Mouse (Mus musculus): ENCODE results near the gene Olfr65. TPM values are rescaled to one million over a fixed set of nuclear protein-coding genes. Genes with fewer than 3 reads are reported as not detected.

The Olfr65 gene
- polyA plus RNA-seq, 1 experiment from 2014 or later = not detected

- no peak overlapping the region for H3K9ac ChIP-seq
- H3K4me2 ChIP-seq (replicated peaks) = no peak overlapping the region
- ATAC-seq (ENCODE audit: low FRiP score) = no peak
- 44% methylated on average over 8 of the region's 8 CpGs for WGBS
- H3K4me1 ChIP-seq = no peaks in the 10 kb centered on the region
- no peak overlapping the region for H3K4me3 ChIP-seq
- no peaks in the 10 kb centered on the region for H3K27me3 ChIP-seq
- H3K36me3 ChIP-seq = no peaks in the 10 kb centered on the region
- no peaks in the 10 kb centered on the region for H3K9me3 ChIP-seq (replicated peaks)
- no peak overlapping the region for H3K27ac ChIP-seq
Measured at GRCm38 (mm10) chr7:103912969-103913511, 9.8 kb downstream of the Olfr65 start.

- no peak for ATAC-seq (ENCODE audit: low FRiP score)
- H3K4me1 ChIP-seq = no peaks in the 10 kb centered on the region
- no peak overlapping the region for H3K4me3 ChIP-seq
- no peaks in the 10 kb centered on the region for H3K27me3 ChIP-seq
- H3K27ac ChIP-seq = no peak overlapping the region
- H3K36me3 ChIP-seq = no peaks in the 10 kb centered on the region
- H3K9me3 ChIP-seq (replicated peaks) = no peaks in the 10 kb centered on the region
- no peak overlapping the region for H3K9ac ChIP-seq
- no peak overlapping the region for H3K4me2 ChIP-seq (replicated peaks)
Measured at GRCm38 (mm10) chr7:103915338-103915737, 12.1 kb downstream of the Olfr65 start.

- no peaks in the 10 kb centered on the region for H3K9me3 ChIP-seq (replicated peaks)
- H3K36me3 ChIP-seq = no peaks in the 10 kb centered on the region
- H3K27ac ChIP-seq = no peak within 1 kb of the TSS
- H3K4me1 ChIP-seq = no peaks in the 10 kb centered on the region
- no peak within 1 kb of the TSS for H3K4me2 ChIP-seq (replicated peaks)
- H3K9ac ChIP-seq = no peak within 1 kb of the TSS
- no peaks in the 10 kb centered on the region for H3K27me3 ChIP-seq
- H3K4me3 ChIP-seq = no peak within 1 kb of the TSS
- ATAC-seq (ENCODE audit: low FRiP score) = no peak
Measured at GRCm38 (mm10) chr7:103928525-103928924, 25.2 kb downstream of the Olfr65 start, which contains the start of gene Olfr631. TSS of gene Olfr631 (plus strand) at chr7:103928825.

DNA sequence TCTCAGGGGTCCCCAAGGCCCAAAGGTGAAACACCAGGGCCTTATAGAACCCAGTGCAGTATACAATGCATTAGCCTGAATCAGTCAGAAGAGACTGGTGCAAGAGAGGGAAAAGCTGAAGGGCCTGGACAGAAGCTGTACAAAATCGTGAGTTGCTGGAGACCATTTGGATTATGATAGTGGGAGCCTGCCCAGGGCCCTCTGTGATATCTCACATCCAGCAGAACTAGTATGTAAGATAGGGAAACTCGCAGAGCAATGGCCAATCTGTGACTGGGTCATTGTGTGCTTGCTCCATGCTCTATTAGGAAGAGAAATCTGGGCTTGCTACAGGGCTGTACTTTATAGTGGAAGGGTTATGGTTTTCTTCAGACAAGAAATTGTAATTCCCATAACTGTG, 31.0 kb downstream of the Olfr65 start, which contains the start of gene Olfr632:
Gene Olfr632 (plus strand): TSS at position 84 of the 400 bp plus-strand sequence.
- Histone ChIP-seq H3K36me3 (no peaks in the 10 kb centered on the region), H3K4me2 (replicated peaks) (no peak within 1 kb of the TSS), H3K27ac (no peak within 1 kb of the TSS), H3K9ac (no peak within 1 kb of the TSS), H3K9me3 (replicated peaks) (no peaks in the 10 kb centered on the region), H3K27me3 (no peaks in the 10 kb centered on the region), H3K4me3 (no peak within 1 kb of the TSS), H3K4me1 (no peaks in the 10 kb centered on the region)
- 82% methylated on average over 2 of the region's 2 CpGs for WGBS
- no peak for ATAC-seq (ENCODE audit: low FRiP score)

DNA sequence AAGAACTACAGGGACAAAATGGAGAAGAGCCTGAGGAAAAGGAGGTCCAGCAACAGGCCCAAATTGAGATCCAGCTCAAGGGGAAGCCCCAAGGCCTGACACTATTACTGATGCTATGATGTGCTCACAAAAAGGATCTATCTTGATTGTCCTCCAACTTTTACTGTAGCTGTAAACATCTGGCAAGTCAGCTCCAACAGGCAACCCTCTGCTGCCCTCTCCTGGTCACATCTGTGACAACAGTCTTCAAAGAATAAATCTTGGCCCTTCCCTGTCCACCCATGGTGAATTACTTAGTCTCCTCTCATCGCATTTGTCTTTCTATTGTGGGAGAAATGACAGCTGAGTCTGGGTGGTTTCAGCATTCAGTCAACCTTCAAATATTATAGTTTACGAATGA, 39.4 kb downstream of the Olfr65 start:
- no peaks in the 10 kb centered on the region for H3K36me3 ChIP-seq
- WGBS = 32% methylated on average over 2 of the region's 2 CpGs
- no peaks in the 10 kb centered on the region for H3K4me1 ChIP-seq
- H3K9ac ChIP-seq = no peak overlapping the region
- ATAC-seq (ENCODE audit: low FRiP score) = no peak
- no peak overlapping the region for H3K4me3 ChIP-seq
- no peak overlapping the region for H3K4me2 ChIP-seq (replicated peaks)
- no peaks in the 10 kb centered on the region for H3K9me3 ChIP-seq (replicated peaks)
- no peaks in the 10 kb centered on the region for H3K27me3 ChIP-seq
- no peak overlapping the region for H3K27ac ChIP-seq

DNA sequence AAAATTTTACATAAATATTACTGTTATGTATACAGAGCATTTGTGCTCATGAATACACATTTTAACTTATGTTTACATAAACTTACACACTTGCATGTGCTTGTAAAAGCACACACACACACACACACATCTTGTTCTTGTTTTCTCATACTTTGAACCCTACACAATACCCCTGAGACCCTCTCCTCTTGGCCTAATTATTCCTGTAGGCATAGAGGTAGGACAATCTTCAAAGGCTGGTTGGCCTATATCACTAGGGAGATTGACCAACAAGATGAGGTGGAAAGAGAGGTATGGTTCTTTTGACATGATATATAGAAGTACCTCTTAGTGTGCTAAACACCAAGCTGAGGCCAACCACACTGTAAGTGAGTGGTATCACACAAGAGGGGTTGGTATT, 40.9 kb downstream of the Olfr65 start, which contains the start of gene Olfr633:
Gene Olfr633 (plus strand): TSS at position 301 of the 400 bp plus-strand sequence.
- no peaks in the 10 kb centered on the region for H3K9me3 ChIP-seq (replicated peaks)
- no peak for ATAC-seq (ENCODE audit: low FRiP score)

More for the DNA sequence above, 40.9 kb downstream of the Olfr65 start, which contains the start of gene Olfr633:
- Histone ChIP-seq H3K4me2 (replicated peaks) (no peak within 1 kb of the TSS), H3K27ac (no peak within 1 kb of the TSS), H3K4me1 (no peaks in the 10 kb centered on the region), H3K36me3 (no peaks in the 10 kb centered on the region), H3K9ac (no peak within 1 kb of the TSS), H3K27me3 (no peaks in the 10 kb centered on the region), H3K4me3 (no peak within 1 kb of the TSS)

Other genes with a start within 250 kb of the Olfr65 start
- not detected in 2 replicates for gene Olfr623, start 239.8 kb upstream of the Olfr65 start, polyA plus RNA-seq (2016; fragmentation: Nextera tagmentation; extraction: Ambion mirVana)
- 0.04 and 0.07 TPM in 2 replicates for gene Olfr624, start 232.3 kb upstream of the Olfr65 start, polyA plus RNA-seq (2016; fragmentation: Nextera tagmentation; extraction: Ambion mirVana)
- not detected in 2 replicates for gene Olfr625-ps1, start 220.8 kb upstream of the Olfr65 start, polyA plus RNA-seq (2016; fragmentation: Nextera tagmentation; extraction: Ambion mirVana)
- gene Olfr243, start 188.8 kb upstream of the Olfr65 start, polyA plus RNA-seq (2016; fragmentation: Nextera tagmentation; extraction: Ambion mirVana) = not detected in 2 replicates
- not detected in 2 replicates for gene Olfr628, start 173.1 kb upstream of the Olfr65 start, polyA plus RNA-seq (2016; fragmentation: Nextera tagmentation; extraction: Ambion mirVana)
- not detected in 2 replicates for gene Olfr629, start 158.5 kb upstream of the Olfr65 start, polyA plus RNA-seq (2016; fragmentation: Nextera tagmentation; extraction: Ambion mirVana)
- gene Olfr630, start 146.2 kb upstream of the Olfr65 start, polyA plus RNA-seq (2016; fragmentation: Nextera tagmentation; extraction: Ambion mirVana) = not detected in 2 replicates
- not detected in 2 replicates for gene Olfr69, start 131.9 kb upstream of the Olfr65 start, polyA plus RNA-seq (2016; fragmentation: Nextera tagmentation; extraction: Ambion mirVana)
- gene Olfr68, start 123.8 kb upstream of the Olfr65 start, polyA plus RNA-seq (2016; fragmentation: Nextera tagmentation; extraction: Ambion mirVana) = not detected in 2 replicates
- not detected in 2 replicates for gene Olfr67, start 111.7 kb upstream of the Olfr65 start, polyA plus RNA-seq (2016; fragmentation: Nextera tagmentation; extraction: Ambion mirVana)
- gene Hbb-bt, start 89.5 kb upstream of the Olfr65 start, polyA plus RNA-seq (2016; fragmentation: Nextera tagmentation; extraction: Ambion mirVana) = 799 and 940 TPM in 2 replicates
- gene Hbb-bs, start 75.4 kb upstream of the Olfr65 start, polyA plus RNA-seq (2016; fragmentation: Nextera tagmentation; extraction: Ambion mirVana) = 613 and 772 TPM in 2 replicates
- gene Hbb-bh2, start 63.0 kb upstream of the Olfr65 start, polyA plus RNA-seq (2016; fragmentation: Nextera tagmentation; extraction: Ambion mirVana) = not detected in 2 replicates
- gene Hbb-bh1, start 60.3 kb upstream of the Olfr65 start, polyA plus RNA-seq (2016; fragmentation: Nextera tagmentation; extraction: Ambion mirVana) = 614 and 792 TPM in 2 replicates
- gene Hbb-y, start 50.3 kb upstream of the Olfr65 start, polyA plus RNA-seq (2016; fragmentation: Nextera tagmentation; extraction: Ambion mirVana) = 8,282 and 10,510 TPM in 2 replicates
- not detected in 2 replicates for gene Olfr66, start 17.2 kb upstream of the Olfr65 start, polyA plus RNA-seq (2016; fragmentation: Nextera tagmentation; extraction: Ambion mirVana)
- not detected in 2 replicates for gene Olfr64, start 9.0 kb upstream of the Olfr65 start, polyA plus RNA-seq (2016; fragmentation: Nextera tagmentation; extraction: Ambion mirVana)
- gene Olfr631, start 25.3 kb downstream of the Olfr65 start, polyA plus RNA-seq (2016; fragmentation: Nextera tagmentation; extraction: Ambion mirVana) = not detected in 2 replicates
- gene Olfr632, start 30.9 kb downstream of the Olfr65 start, polyA plus RNA-seq (2016; fragmentation: Nextera tagmentation; extraction: Ambion mirVana) = not detected in 2 replicates
- gene Olfr633, start 41.0 kb downstream of the Olfr65 start, polyA plus RNA-seq (2016; fragmentation: Nextera tagmentation; extraction: Ambion mirVana) = not detected in 2 replicates
- not detected in 2 replicates for gene Olfr635, start 67.7 kb downstream of the Olfr65 start, polyA plus RNA-seq (2016; fragmentation: Nextera tagmentation; extraction: Ambion mirVana)
- not detected in 2 replicates for gene Olfr638, start 95.3 kb downstream of the Olfr65 start, polyA plus RNA-seq (2016; fragmentation: Nextera tagmentation; extraction: Ambion mirVana)
- gene Olfr639, start 113.8 kb downstream of the Olfr65 start, polyA plus RNA-seq (2016; fragmentation: Nextera tagmentation; extraction: Ambion mirVana) = 0.04 TPM in 1 of 2 replicates, not detected in the other
- not detected in 2 replicates for gene Olfr640, start 122.1 kb downstream of the Olfr65 start, polyA plus RNA-seq (2016; fragmentation: Nextera tagmentation; extraction: Ambion mirVana)
- gene Olfr641, start 132.0 kb downstream of the Olfr65 start, polyA plus RNA-seq (2016; fragmentation: Nextera tagmentation; extraction: Ambion mirVana) = not detected in 2 replicates
- gene Olfr642, start 149.2 kb downstream of the Olfr65 start, polyA plus RNA-seq (2016; fragmentation: Nextera tagmentation; extraction: Ambion mirVana) = not detected in 2 replicates
- not detected in 2 replicates for gene 4930516K23Rik, start 158.0 kb downstream of the Olfr65 start, polyA plus RNA-seq (2016; fragmentation: Nextera tagmentation; extraction: Ambion mirVana)
- gene Olfr644, start 168.4 kb downstream of the Olfr65 start, polyA plus RNA-seq (2016; fragmentation: Nextera tagmentation; extraction: Ambion mirVana) = not detected in 2 replicates
- not detected in 2 replicates for gene Olfr645, start 182.0 kb downstream of the Olfr65 start, polyA plus RNA-seq (2016; fragmentation: Nextera tagmentation; extraction: Ambion mirVana)
- gene Olfr646, start 201.4 kb downstream of the Olfr65 start, polyA plus RNA-seq (2016; fragmentation: Nextera tagmentation; extraction: Ambion mirVana) = not detected in 2 replicates
- not detected in 2 replicates for gene Ubqln5, start 226.3 kb downstream of the Olfr65 start, polyA plus RNA-seq (2016; fragmentation: Nextera tagmentation; extraction: Ambion mirVana)
- not detected in 2 replicates for gene Olfr643, start 233.9 kb downstream of the Olfr65 start, polyA plus RNA-seq (2016; fragmentation: Nextera tagmentation; extraction: Ambion mirVana)
- gene Ubqln3, start 239.8 kb downstream of the Olfr65 start, polyA plus RNA-seq (2016; fragmentation: Nextera tagmentation; extraction: Ambion mirVana) = not detected in 2 replicates
- gene Ubqlnl, start 247.1 kb downstream of the Olfr65 start, polyA plus RNA-seq (2016; fragmentation: Nextera tagmentation; extraction: Ambion mirVana) = not detected in 2 replicates

Measured in hindbrain, embryonic 12.5 days (tissue).